Mouse (Mus musculus) adrenal gland, postnatal 36 days (tissue): Measurements from ENCODE around the gene Vezt. TPM values are rescaled to one million over a fixed set of nuclear protein-coding genes. Genes with fewer than 3 reads are reported as not detected.

Experiments
- DNase-seq, 2 experiments: peaks; one replicate each; pipeline ENCODE4 v3.0.0; 2021; ENCODE audit warnings: mixed read lengths in 1 of 2
- total RNA-seq, 2 experiments: library from RNA; stranded (reverse); gene quantifications; 2 replicates each; pipeline ENCODE4 v1.2.3; 2021

The Vezt gene
- total RNA-seq, 2 experiments from 2014 or later, result 18.0 to 22.8 TPM

DNA sequence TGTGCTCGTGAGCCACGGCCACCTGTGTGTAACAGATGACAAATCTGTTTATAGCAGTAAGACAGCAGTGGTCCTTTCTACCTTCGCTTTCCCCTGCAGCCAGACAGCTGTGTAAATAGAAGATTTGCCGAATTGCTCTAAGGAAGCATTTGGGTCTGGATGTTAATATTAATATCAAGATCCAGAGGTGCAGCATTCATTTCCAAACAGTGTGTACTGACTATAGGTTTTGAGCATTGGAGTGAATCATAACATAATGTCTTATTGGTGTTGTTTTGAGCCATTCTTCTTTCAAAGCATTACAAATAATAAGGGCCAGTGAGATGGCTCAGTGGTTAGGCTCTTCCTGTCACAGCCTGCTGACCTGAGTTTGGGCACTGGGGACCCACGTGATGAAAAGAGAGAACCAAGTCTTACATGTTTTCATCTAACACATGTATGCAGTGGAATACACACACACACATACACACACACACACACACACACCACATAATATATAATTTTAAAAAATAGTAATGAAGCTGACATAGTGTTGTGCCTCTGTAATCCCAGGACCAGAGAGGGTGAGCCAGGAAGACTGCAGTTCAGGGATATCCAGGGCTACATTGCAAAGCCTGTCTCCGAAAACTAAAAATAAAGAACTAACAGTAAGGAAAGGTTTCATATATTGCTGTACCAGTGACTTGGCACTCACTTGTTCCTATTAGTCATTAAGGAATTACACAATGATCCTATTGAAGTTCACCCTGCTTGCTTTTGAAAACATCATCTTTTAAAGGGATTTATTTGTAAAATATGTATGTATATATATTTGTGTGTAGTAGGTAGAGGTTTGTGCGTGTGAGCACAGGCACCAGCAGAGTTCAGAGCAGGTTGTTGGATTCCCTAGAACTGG is 3.0 kb upstream of the Vezt start:
- no peak for DNase-seq

DNA sequence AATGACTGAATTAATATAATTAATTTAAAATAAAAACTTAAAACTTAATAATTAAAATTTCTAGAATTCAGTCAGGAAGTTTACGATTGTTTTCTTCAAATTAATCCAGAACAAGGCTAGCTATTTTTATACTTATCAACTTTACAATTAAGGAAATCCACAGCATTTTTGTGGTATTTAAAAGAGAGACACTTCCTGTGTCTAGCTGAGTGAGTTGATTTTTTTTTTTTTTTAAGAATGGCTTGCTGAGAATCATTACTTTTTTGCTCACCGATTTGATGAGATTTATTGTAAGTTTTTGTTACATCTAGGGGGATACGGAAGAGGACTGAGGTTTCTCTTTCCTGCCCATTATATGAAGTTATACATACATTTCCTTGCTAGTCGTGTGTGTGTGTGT is 2.0 kb upstream of the Vezt start:
- no peak for DNase-seq

DNA sequence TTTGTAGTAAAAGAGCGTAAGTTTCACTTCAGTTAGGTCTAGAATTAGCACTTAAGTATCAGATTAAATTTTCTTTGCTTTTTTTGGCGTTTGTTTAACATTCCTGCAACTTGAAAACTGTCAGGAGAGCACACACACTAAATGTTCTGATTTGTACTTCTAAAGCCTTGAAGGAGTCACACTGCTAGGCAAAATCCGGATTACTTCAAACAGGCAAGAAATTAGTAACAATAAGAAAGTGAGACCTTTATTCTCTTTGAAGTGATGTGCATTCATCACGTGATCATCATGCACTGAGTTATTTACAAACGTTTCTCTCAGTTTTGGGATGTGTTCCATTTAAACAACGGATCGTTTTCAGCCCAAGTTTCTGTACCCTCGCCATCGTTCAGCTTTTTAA is 1.6 kb upstream of the Vezt start:
- DNase-seq, result no peak

DNA sequence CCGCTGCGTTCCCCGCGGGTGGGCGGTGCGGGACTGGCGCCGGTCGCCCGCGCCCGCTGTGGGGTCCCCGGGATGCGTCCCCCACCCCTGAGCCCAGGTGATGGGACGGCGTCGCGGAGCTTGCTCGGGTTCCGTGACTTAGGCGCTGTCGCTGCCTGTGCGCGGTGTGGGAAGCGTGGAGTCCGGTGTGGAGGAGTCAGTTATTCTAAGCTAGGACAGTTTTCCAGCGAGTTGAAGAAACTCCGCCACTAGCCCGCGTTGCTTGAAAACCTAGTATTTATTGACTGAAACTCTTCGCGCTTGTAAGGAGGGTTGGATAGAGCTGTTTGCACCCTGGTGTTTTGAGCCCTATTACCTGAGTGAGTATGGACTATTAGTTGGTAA is 750 bp upstream of the Vezt start:
- no peak for DNase-seq

DNA sequence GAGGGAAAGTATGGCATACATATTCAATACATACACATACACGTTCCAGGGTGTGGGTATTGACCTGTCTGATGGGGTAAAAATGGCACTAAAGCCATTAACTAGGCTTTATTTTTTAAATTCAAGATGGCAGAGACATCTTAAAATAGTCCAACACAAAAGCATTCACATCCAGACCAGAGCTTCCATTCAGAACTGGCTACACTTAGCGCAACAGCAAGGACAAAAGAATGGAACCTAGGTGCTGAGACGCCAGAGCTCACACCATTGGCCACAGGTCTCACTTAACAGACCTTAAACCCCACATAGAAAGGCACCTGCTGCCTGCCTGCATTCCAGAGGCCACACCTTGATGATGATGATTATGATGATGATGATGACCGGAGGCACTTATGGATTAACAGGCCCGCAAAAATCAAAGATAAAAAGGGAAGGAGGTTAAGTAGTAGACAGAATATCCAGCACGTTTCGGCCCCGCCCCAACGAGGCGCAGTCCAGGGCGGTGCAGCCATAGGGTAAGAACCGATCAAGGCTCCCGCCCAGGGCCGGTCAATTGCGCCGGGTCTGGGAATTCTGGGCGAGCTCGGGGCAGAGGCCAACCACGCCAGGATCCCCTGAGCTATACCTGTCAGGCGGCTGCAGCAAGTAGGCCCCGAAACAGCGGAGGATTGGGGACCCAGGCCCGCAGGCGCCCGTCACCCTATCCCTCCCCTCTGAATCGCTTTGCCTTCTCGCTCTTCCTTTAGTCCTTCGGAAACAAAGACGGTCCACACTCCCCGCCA is 550 bp downstream of the Vezt start:
- peak; percentile 70 to 78 for DNase-seq

DNA sequence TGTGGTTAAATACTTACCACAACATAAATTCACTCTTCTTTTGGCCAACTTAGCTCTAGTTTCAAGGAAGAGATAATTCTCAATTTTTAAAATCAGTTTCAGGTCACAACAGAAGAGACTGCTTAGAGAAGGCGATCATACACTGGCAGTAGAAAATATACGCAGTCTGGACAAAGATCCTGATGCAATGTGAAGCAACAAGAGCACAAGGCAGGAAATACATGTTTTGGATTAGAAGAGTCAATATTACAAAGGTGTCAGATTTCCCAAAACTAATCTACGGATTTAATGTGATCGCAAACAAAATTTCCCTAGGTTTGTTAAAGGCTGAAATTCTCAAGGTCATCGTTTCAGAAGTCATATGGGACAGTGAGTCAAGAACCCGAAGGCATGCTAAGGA is 4.5 kb downstream of the Vezt start:
- no peak for DNase-seq

DNA sequence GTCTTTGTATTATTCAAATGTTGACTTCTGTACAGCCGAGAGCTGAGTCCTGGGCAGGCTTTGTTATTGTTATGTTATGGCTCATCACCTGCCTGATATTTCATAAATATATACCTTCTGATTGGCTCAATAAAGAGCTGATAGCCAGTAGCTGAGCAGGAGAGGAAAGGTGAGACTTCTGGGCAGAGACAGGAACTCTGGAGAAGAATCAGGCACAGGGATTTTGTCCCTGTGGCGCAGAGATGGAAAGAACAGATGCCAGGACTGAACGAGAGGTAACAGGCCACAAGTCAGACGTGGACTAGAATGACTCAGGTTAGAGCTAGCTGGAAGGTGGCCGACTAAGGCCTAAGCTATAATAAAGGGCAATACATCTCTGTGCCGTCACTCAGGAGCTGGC is 7.1 kb downstream of the Vezt start:
- DNase-seq, result no peak

DNA sequence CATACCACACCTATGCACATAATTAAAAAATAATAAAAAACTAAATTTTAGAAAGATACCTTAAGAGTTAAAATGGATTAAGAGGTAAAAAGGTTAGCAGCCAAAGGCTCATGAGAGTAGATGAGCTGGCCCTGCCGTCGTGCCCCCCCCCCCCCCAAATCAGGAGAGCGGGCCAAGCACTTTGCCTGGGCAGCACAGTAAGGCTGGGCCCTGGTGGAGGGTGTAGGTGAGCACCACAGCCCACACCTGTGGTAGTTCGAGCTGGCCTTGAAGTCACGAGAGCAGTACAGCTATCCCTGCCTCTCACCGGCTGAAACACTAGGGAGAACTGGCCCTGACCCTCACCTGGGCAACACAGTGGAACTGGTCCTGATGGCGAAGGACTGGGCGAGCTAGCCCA is 10.5 kb downstream of the Vezt start:
- no peak for DNase-seq

DNA sequence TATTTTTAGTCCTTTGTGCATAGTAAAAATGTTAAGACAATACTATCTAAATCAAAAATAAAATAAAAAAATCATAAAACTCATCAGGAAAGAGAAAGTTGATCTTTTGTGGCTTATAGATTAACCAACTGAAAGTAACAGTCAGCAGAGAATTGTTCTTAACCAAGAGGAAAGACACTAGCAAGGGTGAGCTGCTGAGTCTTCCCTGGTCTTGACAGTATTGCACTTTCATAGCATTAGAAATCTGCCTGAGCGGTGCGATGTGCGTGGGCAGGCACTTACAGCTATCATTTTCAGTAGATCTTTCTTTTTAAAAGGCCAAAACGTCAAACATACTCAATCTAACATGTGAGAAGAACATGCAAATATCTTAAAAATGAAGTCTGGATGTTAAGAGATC is 14.6 kb downstream of the Vezt start:
- DNase-seq, result no peak

DNA sequence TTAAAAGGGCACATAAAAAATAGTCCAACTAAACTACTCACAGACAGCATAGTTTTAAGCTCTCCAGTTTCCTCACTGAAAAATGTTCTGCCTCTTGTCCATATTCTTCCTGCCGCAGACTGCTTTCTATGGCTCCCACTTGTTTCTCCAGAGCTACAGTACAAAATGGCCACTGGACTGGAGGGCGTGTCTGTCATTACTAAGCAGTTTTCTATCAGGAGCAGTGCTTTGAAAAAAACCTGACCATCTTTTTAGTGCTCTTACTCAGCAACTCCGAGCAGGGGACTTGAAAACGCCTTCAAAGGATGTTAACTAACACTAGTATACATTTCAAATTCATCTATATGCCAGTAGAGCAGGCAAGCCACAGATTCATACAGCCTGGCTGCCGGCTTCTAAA is 15.0 kb downstream of the Vezt start:
- DNase-seq, result no peak

DNA sequence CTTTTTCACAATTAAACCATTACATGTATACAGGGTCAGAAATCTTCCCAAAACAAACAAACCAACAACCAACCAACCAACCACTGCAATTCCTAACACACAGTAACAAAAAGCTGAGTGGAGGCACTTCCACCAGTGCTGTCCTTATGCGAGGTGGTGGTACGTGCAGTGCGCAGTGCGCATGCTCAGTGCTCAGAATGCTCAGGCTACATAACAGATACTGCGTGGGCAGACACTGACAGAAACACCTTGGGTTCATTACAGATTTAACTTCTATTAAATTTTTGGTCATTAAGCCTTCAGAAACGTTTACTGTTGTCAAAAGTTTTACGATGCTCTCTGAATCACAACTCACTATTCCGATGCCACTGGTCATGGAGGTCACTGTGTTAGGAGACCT is 18.2 kb downstream of the Vezt start:
- no peak for DNase-seq

DNA sequence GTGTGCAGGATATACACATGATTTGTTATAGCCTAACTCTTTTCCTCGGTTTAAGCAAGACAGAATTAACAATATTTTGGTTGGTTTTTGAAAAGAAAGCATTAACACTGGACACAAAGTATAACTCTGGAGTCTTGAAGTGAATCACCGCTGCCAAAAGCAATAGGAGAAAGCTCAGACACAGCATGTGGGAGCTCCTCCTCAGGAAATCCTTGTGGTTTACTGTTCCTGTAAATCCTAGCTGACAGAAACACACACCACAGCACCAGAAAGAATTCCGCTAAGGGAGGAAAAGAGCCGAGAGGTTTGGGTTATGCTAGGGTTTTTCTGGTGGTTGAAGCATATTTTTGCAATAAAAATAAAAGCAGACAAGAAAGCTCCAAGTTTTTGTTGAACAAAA is 21.4 kb downstream of the Vezt start:
- DNase-seq, result no peak

DNA sequence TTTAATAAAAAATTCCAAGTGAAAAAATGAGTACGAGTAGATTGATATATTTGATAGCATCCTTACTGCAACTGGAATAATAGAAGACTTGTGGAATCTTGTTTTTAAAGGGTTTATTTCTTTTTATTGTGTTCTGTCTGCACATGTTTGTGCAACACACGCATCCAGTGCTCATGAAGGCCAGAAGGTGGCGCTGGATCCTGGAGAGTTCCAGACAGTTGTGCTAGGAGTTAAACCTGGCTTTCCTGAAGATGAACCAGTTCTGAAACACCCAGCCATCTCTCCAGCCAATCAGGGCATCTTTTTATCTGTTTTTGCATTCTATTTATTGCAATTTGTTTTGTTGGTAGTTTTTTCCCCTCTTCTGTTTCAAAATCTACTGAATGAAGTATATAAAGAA is 22.4 kb downstream of the Vezt start:
- peak; percentile 62 to 74 for DNase-seq

DNA sequence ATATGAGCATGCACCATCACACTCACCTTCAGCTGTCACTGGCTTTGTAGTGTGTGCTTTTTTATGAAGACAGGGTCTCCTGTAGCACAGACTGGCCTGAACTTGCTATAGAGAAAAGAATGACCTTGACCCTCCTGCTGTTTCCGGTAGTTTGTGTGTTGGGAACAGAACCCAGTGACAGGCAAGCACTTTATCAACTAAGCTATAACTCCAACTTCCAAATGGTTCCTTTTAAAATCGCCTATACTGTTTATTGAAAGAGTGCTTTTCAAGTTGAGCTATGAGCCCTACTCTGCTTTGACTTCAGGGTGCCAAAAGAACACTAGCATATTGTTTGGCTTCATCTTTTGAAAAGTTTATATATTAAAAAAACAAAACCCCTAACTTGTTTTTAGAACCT is 24.6 kb downstream of the Vezt start:
- no peak for DNase-seq

DNA sequence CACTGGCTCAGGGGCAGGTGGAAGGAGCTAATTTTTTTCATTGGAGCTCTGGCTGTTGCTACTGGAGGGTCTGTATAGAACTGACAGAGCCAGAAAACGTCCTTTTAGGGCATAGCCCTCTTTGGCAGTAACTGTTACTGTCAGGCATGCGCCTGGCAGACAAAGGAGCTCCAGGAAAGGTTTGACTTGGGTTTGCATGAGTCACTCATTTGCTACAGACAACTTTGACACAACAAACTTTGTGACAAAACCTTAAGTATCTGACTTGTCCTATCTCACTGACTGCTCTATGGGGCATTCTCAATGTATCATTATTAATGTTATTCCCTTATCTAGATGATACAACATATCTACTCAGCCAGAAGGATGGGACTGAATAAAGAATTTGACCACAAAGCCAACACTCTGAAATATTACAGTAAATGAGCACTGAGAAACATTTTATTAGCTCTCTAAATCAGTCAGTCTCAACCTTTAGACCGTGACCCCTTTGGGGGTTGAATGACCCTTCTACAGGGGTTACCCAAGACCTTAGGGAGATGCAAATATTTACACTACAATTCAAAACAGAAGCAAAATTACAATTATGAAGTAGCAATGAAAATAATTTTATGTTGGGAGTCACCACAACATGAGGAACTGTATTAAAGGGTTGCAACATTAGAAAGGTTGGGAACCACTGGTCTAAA is 25.5 kb downstream of the Vezt start:
- no peak for DNase-seq

DNA sequence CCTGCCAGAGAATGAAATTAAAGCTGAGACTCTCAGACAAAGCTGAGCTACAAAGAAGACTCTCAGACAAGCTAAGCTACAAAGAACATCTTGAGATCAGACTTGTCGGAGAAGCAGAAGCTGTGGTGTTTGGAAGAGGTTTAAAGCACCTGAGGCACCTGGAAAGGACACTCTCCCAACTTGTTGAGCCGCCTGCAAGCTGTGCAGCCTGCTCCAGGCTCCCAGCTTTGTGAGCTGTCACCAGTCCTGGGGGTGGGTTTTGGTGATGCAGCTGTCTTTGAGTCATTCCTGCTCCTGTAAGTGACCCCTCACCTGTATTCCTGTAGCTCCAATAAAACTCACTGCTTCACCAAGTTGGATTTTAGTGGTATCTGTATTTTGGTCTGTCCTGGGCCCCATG is 27.3 kb downstream of the Vezt start:
- no peak for DNase-seq

DNA sequence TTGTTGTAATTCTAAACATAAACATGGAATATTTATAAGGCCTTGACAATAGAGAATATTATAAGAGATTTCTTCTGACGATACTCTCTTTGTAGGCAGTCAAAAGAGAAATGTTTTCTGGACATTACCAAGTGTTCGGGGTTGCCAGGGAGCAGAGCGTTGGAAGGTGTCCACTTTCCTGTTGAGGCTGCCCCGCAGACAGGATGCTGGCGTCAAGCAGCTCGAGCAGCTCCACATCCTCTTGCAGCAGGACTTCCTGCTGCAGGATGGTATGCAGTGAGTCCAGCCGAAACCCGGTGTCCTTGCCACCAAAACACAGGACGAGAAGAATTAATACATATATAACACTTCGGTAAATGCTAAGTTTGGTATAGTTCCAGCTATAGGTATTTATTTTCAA is 35.4 kb downstream of the Vezt start:
- peak; percentile 24 to 41 for DNase-seq

DNA sequence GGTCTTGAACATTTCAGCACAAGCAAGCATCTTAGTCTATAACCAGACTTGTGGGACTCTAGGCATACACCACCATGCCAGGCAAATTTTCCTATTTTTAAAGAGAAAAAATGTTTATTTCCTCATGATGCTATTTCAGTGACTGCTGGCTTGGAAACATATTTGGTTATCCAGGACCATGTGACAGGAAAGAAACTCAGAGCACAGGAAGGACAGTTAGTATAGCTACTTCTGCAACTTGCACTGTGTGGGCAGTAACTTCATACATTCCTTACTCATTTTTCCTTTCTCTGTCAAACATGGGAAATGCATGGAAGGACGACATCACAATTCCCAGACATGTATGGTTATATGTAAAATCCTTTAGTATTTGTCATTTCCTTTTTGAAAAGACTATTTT is 36.3 kb downstream of the Vezt start:
- no peak for DNase-seq

DNA sequence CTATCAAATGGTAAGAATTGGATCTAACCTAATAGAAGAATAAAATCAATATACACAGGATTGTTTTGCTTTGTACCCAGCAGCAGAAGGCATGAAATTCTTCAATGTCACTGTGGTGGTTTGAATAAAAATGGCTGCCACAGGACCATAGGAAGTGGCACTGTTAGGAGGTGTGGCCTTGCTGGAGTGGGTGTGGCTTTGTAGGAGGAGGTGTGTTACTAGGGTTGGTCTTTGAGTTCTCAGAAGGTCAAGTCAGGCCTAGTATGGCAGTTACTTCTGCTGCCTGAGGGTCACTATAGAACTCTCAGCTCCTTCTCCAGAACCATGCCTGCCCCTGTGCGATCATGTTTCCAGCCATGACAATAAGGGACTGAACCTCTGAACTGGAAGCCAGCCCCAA is 40.5 kb downstream of the Vezt start:
- no peak for DNase-seq

DNA sequence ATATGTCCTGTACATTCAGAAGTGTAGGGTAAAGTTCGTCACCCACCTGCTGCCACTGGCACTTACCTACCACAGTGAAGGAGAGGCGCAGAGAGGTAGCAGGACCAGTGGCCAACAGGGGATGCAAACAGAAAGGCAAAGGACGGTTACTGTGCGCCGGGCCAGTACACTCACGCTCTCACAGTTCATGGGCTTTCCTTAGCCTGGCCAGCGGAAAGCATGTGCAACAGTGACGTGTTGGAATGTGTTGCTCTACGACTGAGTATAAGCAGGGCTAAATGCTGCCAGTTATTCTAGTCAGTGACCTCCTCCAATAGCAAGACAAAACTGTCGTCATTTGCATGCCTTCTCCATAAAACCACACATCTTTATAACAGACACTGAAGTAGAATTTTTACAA is 41.5 kb downstream of the Vezt start:
- DNase-seq, result no peak

DNA sequence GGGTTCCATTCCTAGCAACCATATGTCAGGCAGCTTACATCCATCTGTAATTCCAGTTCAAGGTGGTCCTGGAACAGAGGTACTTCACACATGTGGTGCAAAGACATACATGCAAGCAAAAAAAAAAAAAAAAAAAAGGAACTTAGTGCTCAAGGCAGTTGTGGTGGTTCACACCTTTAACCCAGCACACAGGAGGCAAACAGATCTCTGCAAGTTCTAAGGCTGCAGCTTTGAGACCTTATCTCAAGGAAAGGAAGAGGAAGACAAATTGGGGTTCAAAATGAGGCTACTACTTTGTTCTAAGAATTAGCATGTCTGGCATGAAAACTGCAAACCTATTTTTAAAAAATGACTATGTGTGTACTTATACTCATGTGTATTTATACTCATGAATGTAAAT is 50.3 kb downstream of the Vezt start:
- DNase-seq, result no peak

DNA sequence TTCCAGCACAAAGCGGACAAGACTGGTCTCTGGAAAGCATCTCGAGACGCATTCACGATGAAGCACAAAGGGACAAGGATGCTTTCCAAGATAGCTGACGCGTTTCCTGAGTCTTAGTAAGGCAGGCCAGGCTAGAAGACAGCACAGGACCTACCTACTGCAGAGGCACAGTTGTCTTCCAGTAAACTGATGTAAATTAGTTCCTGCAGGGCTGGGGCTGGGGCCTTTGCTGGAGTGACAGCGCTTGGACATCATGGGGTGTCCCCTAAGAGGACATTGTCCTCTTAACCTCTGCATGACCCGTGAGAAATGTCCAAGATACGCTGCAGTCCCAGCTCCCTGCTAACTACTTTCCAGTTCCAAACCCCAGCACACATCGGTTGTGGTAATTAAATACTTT is 66.3 kb downstream of the Vezt start:
- no peak for DNase-seq

DNA sequence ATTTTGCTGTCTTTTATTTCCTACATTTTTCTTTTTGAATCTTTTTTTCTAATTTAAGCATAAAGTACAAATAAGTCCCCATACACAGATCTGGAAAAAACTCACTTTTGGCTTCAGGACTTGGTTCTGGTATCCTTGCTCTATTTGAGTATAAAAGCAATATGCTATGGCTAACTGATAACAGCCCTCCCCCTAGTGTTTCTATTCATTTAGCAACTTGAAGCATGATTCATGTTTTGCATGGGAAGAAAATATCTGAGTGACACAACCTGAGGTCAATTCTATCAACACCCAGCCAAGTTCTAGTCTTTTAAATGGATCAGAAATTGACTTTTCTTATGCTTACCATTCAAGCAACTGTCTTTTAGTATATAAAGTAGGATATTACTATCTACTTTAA is 68.1 kb downstream of the Vezt start:
- DNase-seq, result no peak
